Mouse (Mus musculus): ENCODE measurements around the gene Gm49486.
"Not testable (repeated sequence)": the region's sequence is repeated elsewhere in the genome, so short reads cannot be mapped to it uniquely, and the experiment has no call there.

The Gm49486 gene

DNA sequence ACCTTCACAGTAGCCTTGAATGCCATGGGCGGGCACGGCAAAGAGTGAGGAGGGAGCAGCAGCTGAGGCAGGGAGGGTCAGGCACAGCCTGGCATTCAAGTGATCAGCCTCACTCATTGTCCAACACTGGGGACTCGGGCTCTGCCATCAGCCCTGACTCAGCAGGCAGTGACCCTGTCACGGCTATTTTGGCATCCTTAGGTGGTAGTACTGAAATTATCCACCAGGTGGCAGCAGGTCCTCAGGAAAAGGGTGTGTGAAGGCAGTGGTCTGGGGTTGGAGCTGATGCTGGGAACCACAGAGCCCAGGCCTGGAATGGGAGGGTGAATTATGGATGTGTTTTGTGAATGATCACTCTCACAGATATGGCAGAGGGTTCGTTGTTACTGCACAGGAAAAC, 4.5 kb upstream of the Gm49486 start:
- DNase-seq (ENCODE audit: low read depth in 1 of 2, low spot score in 2 of 2): peak; percentile 62 to 81

DNA sequence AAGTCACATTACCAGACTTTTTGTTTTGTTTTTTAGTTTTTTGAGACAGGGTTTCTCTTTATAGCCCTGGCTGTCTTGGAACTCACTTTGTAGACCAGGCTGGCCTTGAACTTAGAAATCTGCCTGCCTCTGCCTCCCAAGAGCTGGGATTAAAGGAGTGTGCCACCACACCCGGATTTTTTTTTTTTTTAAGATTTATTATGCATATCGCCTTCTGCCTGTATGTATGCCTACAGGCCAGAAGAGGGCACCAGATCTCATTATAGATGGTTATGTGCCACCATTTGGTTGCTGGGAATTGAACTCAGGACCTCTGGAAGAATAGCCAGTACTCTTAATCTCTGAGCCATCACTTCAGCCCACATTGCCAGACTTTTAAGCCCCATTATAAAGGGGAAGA, 3.4 kb upstream of the Gm49486 start:
- DNase-seq (ENCODE audit: low read depth in 1 of 2, low spot score in 2 of 2): not testable (repeated sequence)

DNA sequence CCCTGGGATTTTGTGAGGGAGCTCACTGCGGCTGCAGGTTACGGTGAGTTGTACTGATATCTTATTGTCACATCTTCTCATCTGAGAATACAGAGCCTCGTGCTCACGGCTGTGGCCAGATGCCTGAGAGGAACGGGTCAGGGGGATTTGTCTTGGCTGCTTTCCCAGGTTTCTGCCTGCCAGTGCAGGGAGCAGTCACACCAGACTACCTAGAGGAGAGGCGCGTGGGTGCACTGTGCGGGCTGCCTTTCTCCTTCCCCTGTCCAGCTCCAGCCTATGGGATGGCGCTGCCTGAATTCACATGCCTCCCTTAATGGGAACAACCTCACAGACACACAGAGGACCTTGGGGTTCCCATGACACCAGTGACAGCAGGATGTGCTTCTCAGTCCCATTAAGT, 6.1 kb downstream of the Gm49486 start:
- no peak for DNase-seq (ENCODE audit: low read depth in 1 of 2, low spot score in 2 of 2)

DNA sequence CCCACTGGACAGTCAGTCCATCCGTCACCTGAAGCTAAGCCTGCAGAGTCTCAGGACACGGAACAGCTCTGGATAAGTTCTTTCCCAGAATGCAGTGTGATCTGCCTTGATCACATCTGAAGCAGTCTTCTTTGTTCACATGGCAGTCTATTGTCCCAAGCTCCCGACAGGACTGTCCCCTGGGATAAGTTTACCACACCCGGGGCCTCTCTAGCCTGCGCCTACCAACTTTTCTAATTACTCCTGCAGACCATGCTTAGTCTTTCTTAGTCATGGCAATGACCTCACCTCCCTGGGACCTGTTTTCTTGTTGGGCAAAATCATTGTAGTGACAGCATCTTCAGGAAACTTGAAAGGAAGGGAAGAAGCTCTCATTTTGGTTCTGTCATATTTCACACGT, 8.8 kb downstream of the Gm49486 start:
- DNase-seq (ENCODE audit: low read depth in 1 of 2, low spot score in 2 of 2): no peak

DNA sequence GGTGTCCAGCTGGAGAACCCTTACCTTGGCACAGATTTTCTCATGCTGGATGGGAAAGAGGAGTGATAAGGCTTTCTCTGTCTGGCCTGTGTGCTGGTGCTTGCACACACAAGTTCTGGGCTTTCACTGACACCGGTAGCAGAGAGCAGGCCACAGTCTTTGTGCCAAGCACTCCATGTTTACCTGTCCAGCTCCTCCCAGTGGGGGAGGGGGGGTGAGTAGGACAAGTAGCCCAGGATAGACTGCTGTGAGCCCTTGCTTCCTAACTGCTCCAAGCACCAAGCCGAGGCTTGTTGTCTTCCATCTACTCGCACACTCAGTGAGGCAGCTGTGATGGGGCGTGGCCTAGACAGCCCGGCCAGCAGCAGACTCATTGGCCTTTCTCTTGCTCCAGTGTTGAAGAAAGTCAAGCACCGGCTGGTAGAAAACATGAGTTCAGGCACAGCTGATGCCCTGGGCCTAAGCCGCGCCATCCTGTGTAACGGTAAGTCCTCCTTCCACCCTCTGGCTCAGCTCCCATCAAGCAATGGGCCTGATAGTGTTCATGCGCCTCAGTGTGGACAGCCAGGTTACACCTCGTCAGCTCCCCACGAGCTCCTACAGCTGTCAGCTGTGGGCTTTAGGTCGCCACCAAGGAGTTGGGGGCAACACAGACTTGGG, 13.5 kb downstream of the Gm49486 start:
- DNase-seq (ENCODE audit: low read depth in 1 of 2, low spot score in 2 of 2): no peak

DNA sequence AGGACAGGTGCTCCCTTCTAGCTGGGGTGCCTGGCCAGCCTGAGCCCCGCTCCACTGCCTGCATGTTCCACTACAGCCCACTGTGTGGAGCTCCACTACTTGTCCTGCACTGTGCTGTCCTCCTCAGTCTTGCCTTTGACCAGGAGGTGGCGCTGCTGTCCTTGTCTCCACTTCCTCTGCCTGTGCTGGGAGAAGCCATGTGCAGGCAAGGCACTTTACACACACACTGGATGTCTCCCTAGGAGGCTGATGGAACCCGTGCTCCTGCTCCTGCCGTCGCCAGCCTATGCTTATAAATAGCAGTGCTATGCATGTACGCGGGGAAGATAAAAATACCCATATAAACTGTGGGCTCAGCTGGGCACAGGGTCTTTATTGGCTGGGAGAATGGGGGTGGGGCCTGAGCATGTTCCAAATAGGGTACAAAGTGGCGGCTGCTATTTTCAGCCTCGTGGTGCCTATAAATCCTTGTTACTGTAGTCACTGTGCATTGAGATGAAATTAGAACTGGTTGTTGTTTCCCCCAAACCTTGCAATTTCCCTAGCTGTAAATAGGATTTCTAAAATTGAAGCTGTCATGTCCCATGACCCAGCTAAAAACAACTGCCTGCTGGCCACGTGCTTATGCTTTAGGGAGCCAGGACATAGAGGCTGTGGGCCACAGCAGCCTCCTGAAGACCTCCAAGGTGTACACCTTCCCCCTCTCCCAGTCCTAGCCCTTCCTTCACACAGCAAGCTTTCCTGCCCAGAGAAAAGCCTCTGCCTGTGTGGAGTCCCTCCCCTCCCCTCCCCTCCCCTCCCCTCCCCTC, 14.2 kb downstream of the Gm49486 start:
- peak; percentile 83 to 86 for DNase-seq (ENCODE audit: low read depth in 1 of 2, low spot score in 2 of 2)

DNA sequence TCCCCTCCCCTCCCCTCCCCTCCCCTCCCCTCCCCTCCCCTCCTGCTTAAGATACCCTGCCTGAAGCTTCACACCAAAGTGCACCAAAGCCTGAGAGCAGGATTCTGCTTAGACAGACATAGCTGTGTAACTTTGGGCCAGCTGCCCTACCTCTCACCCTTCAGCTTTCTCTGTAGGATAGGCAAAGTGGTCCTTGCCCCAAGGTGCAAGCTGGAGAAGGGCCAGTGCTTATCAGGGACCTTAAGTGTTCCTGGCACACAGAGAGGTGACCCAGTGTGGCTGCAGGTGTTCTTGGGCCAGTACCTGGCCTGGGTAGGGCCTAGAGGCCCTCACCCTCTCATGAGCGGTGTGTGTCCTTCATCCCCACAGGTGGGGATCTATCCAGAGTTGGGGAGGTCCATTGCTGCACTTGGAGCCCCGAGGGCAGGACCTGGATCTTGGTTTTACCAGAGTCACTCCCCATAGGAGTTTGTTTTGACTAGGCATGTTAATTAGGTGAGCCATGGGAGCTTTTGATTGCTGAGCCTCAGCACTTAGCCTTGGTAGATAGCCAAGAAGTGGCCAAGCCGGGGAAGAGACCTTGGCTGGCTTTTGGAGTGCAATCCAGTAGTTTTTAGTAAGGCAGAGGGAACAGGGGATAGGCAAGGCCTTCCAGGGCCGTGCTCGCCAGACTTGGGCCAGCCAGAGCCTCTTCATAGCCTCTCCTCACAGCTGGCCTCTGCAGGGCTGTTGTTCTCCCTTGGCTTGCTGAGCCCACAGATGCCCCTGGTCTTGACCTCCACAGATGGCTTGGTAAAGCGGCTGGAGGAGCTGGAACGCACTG, 15.1 kb downstream of the Gm49486 start:
- no peak for DNase-seq (ENCODE audit: low read depth in 1 of 2, low spot score in 2 of 2)

DNA sequence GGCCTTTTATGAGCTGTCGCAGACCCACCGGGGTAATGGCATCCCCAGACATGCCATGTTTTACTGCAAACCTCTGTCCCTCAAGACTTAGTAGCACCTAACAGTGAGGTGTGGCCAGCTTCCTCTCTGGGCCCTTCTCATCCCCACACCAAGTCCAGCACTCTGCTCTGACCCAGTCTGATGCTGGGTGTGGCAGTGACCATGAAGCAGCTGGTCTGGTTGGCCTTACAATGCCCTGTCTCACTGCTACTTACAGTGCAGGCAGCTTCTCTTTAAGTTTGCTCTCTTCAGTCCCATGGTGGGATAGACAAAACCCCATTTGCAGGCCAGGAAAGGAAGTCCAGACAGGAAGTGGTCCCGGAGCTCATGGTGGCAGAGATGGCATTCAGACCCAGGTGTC, 16.1 kb downstream of the Gm49486 start:
- DNase-seq (ENCODE audit: low read depth in 1 of 2, low spot score in 2 of 2): no peak

DNA sequence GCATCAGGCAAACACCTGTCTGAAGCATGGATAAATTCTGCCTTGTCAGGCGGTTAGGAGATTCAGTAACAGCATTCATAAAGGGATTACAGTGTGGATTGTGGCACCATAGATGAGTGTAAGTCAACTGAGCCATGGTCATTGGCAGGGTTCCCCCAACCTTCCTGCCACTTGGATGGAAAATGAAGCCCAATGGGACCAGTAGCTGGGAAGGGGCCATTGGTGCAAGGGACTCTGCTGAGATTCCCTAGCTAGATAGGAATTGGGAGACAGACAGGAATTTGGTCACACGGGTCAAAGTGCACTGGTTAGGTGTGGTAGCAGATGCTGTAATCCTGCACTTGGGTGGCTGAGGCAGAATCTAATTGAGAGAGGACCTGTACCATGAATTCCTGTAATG, 21.0 kb downstream of the Gm49486 start:
- no peak for DNase-seq (ENCODE audit: low read depth in 1 of 2, low spot score in 2 of 2)

DNA sequence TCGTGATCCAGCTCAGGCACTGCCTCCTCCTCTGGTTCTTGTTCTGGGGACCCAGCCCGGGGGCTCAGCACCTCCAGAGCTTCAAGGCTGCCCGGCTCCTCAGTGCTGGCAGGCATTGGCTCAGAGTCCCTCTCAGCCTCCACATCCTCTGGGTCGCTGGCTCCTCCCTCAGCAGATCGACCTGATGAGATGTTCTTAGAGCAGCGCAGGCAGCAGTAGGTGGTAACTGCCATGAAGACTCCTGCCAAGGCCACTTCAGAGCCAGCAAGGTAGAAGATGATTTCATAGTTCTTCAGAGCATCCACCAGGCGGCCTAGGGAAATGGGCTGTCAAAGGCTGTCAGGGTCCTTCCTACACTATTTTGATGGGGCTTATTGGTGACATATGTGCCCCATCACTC, 22.0 kb downstream of the Gm49486 start:
- no peak for DNase-seq (ENCODE audit: low read depth in 1 of 2, low spot score in 2 of 2)

DNA sequence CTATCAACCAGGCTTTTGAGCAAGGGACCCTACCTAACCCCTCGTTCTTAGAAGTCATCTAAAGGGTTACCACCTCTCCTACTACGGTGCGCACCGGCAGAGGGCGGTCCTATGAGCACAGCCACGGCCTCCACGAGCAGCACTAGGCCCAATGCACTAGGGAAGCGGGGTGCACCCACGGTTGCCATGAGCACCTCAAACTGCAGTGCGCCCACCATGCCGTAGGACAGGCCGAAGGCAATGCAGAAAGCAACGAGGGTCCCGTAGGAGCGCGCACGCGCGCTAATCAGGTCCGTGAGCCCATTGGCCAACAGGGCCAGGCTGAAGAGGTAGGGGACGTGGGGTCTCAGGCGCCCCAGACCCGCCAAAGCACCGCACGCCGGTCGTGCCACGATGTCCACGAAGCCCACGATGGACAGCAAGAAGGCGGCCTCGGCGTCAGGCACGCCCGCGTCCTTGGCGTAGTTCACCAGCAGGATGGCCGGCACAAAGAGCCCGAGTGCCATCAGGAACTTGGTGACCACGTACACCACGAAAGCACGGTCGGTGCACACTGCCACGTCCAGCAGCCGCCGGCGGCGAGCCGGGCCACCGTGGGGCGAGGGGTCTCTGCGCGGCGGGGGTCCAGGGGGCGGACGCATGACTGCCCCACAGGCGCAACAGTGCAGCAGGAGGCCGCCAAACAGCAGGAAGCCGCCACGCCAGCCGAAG, 22.7 kb downstream of the Gm49486 start:
- DNase-seq (ENCODE audit: low read depth in 1 of 2, low spot score in 2 of 2): no peak

DNA sequence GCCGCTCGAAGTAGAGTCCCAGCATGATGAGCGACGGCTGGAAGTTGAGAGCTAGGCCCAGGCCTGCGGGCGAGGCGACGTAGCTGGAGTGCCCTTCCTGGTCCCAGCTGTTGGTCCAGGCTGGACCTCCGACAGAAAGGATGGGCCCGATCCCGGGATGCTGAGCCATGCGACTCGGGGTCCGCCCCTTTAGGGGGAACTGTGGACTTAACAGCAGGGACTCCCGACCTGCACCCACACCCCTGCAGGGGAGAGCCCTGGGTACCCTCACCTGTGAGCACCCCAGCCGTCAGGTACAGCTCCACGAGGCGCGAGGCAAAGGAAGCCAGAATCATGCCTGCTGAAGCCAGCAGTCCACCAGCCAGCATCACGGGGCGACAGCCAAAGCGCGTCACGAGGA, 23.4 kb downstream of the Gm49486 start:
- no peak for DNase-seq (ENCODE audit: low read depth in 1 of 2, low spot score in 2 of 2)

DNA sequence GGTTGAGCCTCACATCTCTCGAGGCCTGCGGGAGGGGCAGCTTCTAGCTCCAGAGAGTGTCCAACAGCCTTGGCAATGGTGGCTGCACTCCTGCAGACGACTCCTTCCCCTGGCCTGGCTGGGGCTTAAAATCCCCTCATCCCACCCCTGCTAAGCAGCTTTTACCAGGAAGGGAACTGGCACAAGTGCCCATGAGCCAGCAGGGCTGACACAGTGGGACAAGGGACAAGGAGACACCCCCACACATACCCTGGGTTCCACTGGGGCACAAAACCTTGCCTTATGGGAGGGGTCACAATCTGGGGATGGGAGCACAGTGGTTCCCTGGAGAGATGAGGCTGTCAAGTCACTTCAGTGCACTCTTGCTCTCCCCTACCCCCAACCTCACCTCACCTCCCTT, 25.5 kb downstream of the Gm49486 start, which contains the start of gene Slc16a8:
TSS of gene Slc16a8 (minus strand) at position 101 of the 400 bp plus-strand sequence.
- no peak for DNase-seq (ENCODE audit: low read depth in 1 of 2, low spot score in 2 of 2)

DNA sequence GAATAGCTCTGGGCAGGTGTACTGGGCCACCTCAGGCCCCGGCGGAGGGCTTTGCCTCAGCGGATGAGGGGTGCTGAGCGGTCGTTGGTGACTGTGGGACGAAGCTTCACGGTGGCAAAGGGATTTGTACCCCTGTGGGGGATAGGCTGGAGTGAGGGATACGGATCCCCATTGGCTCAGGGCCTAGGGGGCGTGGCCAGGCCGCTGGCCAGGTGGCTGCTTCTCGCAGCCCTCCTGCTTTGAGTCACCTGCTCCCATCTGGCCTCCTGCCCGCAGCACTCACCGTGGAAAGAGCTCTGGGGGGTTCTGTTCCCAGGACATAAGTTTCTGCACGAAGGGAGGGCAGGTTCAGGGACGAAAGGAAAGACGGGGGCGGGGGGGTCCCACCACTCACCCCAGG, 29.3 kb downstream of the Gm49486 start:
- no peak for DNase-seq (ENCODE audit: low read depth in 1 of 2, low spot score in 2 of 2)

DNA sequence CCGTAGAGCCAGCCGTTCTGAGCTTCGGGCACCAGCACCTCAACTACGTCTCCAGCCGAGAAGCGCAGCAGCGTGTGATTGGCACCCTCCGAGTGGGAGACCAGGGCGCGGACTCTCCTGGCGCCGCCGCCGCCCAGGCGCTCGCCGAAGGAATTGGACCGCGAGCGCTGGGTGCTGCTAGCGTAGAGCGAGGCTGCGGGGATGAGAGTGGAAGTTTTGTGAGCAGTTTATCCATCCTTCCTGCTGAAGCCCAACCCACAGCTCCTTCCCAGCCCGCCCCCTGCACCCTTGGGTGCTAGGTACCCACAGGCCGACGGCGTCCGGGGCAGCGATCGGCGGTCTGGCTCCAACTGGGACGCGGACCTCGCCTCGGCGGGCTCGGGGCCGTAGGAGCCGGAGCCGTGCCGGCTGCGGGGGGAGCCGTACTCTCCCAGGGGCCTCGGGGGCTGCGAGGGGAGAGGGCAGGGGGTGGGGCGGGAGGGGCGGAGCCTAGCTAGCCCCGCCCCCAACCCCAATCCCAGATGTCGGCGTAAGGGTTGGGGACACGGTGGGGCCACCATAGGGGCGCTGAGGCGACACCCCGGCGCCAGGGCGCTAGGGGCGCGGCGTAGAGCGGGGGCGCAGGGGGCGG, 32.0 kb downstream of the Gm49486 start:
- DNase-seq (ENCODE audit: low read depth in 1 of 2, low spot score in 2 of 2): no peak

DNA sequence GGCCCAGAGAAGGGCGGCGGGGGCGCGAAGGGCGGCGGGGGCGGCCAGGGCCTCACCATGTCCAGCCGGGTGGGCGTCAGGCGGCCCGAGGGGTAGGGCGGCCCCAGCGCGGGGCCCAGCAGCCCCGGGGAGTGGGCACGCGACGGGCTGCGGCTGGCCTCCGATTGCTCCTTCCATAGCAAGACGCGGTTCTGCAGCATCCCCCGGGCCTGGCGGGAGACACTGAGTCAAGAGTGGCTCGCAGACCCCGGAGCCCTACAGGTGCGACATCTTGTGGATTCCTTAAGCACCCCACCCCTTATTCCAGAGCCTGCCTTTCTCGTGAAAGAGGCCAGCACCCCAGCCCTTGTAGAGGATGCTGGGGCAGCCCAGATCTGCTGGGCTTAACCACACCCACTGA, 32.6 kb downstream of the Gm49486 start:
- DNase-seq (ENCODE audit: low read depth in 1 of 2, low spot score in 2 of 2): no peak

DNA sequence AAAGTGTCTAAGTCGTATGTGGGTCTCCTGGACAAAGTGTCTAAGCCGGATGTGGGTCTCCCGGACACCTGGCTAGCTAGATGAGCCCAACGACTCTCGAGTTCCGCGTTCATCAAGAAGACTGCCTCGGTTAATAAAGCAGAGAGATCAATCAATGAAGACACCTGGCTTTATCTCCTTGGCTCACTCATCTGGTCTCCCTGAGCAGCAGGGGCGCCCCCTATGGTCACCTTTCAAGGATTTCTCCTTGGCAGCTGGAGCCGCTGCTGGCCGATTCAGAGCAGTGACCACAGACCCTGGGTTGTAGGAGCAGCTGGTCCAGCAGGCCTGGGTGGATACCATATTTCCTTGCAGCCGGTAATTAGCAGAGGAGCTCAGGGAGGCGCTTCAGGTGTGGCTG, 33.2 kb downstream of the Gm49486 start:
- no peak for DNase-seq (ENCODE audit: low read depth in 1 of 2, low spot score in 2 of 2)

DNA sequence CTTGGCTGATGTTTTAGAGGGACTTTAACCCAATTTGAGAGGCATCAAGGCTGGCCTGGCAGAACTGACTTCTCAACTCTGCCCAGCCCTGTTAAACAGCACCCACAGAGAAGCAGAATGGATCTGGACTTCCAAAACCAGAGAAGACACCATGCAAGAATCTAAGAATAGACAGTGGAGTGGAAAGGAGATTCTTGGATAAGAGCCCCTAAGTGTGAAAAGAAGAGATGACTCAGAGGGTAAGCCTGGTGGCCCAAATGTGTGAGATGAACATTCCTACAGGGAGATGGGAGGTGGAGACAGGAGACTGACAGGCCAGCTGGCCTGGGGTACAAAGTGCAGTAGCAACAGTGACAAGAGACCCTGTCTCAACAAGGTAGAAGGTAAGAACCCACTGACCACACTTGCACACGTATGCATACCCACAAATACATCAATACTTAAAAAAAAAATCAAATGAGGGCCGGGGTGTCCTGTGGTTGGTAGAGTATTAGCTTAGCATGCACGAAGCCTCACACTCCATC, 33.7 kb downstream of the Gm49486 start:
- DNase-seq (ENCODE audit: low read depth in 1 of 2, low spot score in 2 of 2): no peak

DNA sequence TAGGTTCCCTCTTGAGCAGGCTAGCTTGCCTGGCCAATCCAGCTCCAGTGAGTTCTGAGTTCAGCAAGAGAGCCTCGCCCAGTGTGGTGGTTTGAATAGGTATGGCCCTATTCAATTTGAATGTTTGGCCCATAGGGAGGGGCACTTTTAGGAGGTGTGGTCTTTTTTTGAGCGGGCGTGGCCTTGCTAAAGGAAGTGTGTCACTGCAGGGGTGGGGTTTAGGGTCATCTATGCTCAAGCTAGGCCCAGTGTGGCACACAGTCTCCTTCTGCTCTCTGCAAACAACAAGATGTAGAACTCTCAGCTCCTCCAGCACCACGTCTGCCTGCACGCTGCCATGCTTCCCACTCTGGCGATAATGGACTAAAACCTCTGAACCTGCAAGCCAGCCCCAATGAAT, 34.5 kb downstream of the Gm49486 start:
- no peak for DNase-seq (ENCODE audit: low read depth in 1 of 2, low spot score in 2 of 2)

DNA sequence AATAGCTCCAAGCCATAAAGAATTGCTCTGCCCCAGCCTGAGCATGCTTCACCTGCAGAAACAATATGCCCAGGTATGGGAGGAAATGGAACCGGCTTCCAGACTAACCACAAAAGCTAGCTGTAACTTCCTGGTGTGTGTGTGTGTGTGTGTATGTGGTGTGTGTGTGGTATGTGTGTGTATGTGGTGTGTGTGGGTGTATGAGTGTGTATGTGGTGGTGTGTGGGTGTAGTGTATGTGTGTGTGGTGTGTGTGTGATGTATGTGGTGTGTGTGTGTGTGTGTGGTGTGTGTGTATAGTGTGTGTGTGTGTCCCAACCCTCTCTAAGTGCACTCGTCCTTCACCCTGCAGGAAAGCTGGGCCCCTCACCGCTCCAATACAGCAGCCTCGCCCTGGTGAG, 36.2 kb downstream of the Gm49486 start:
- DNase-seq (ENCODE audit: low read depth in 1 of 2, low spot score in 2 of 2): no peak

DNA sequence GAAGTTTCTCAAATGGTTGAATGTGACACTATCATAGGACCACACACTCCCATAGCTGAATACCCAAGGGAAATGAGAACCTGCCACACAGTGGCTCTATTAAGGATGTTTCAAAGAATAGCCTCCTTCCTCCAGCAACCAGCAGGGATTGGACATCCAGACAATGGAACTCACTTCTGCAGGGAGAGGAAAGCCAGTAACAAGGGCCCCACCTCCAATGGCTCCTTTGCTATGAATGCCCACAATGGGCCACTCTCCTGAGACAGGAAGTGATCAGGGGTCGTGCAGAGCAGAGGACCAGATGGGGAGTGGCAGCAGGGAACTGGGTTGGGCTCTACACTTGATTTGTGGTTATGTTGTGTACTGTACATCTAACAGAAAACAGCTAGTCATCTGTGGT, 39.3 kb downstream of the Gm49486 start:
- no peak for DNase-seq (ENCODE audit: low read depth in 1 of 2, low spot score in 2 of 2)
